Mouse (Mus musculus) heart, embryonic 11.5 days (tissue): ENCODE results near the gene Sptan1. TPM values are rescaled to one million over a fixed set of nuclear protein-coding genes. Genes with fewer than 3 reads are reported as not detected.

Experiments
- ATAC-seq: fragments of 200-750 bp; cut with Nextera tagmentation; replicated peaks from 2 replicates; pipeline ENCODE4 v1.8.0; 2017; ENCODE audit warnings: moderate library complexity; ENCODE audit not compliant: insufficient number of reproducible peaks, low FRiP score, low TSS enrichment
- H3K27ac ChIP-seq: fragments of 300-500 bp; sonication (generic); 2 replicates; pipeline ENCODE4 v1.5.1; 2014; ENCODE audit warnings: mild to moderate bottlenecking, low read depth, low read length
- H3K27me3 ChIP-seq: fragments of 300-500 bp; sonication (generic); 2 replicates; pipeline ENCODE4 v1.6.1; 2014; ENCODE audit warnings: mild to moderate bottlenecking, low read length, mixed read lengths; ENCODE audit not compliant: control insufficient read depth, insufficient read depth
- H3K36me3 ChIP-seq: fragments of 300-500 bp; sonication (generic); 2 replicates; pipeline ENCODE4 v1.6.1; 2014; ENCODE audit warnings: mild to moderate bottlenecking, low read length, moderate library complexity, mixed read lengths; ENCODE audit not compliant: control insufficient read depth, insufficient read depth
- H3K4me1 ChIP-seq: fragments of 300-500 bp; sonication (generic); 2 replicates; pipeline ENCODE4 v1.6.1; 2014; ENCODE audit warnings: low read length; ENCODE audit not compliant: control insufficient read depth, insufficient read depth
- H3K4me2 ChIP-seq: fragments of 300-500 bp; sonication (generic); 2 replicates; pipeline ENCODE4 v1.6.1; 2014; ENCODE audit warnings: mild to moderate bottlenecking, moderate library complexity
- H3K4me3 ChIP-seq: fragments of 300-500 bp; sonication (generic); 2 replicates; pipeline ENCODE4 v1.5.1; 2014; ENCODE audit warnings: low read depth, low read length
- H3K9ac ChIP-seq: fragments of 300-500 bp; sonication (generic); 2 replicates; pipeline ENCODE4 v1.6.1; 2014; ENCODE audit warnings: mild to moderate bottlenecking, low read depth, low read length, moderate library complexity
- H3K9me3 ChIP-seq: fragments of 300-500 bp; sonication (generic); replicated peaks from 2 replicates; pipeline ENCODE4 v1.6.1; 2016; ENCODE audit warnings: low read length; ENCODE audit not compliant: control insufficient read depth
- WGBS: fragments of 180-500 bp; shearing (Covaris S2); extraction: QIAGEN DNeasy Blood & Tissue Kit; methylation state at CpG from one replicate; pipeline ENCODE4 v1.1.7; 2014; ENCODE audit not compliant: insufficient replicate concordance; 5-methylcytosine and 5-hydroxymethylcytosine counted together
- polyA plus RNA-seq: library from polyadenylated mRNA; unstranded; fragments of >200 nt; fragmentation: Nextera tagmentation; extraction: Ambion mirVana; gene quantifications from 2 replicates; pipeline ENCODE4 v1.2.1, GENCODE M21; 2014

The Sptan1 gene
- polyA plus RNA-seq, 1 experiment from 2014 or later: 154 TPM

GRCm38 (mm10) chr2:30066046-30066901, 100.9 kb downstream of the Sptan1 start:
- Histone ChIP-seq H3K27ac (peak overlapping the region; percentile 100), H3K4me2 (peak overlapping the region; percentile 87), H3K27me3 (no peaks in the 10 kb centered on the region), H3K36me3 (peaks cover 8% of the 10 kb centered on the region), H3K9ac (peak overlapping the region; percentile 94), H3K4me3 (peak overlapping the region; percentile 95), H3K9me3 (no peaks in the 10 kb centered on the region), H3K4me1 (peaks cover 25% of the 10 kb centered on the region)
- peak; percentile 93 for ATAC-seq
- WGBS: 0% methylated on average over 49 of the region's 101 CpGs

GRCm38 (mm10) chr2:30067031-30067888, 101.9 kb downstream of the Sptan1 start:
- Histone ChIP-seq H3K9ac (peak overlapping the region; percentile 94), H3K4me1 (peaks cover 25% of the 10 kb centered on the region), H3K4me3 (peak overlapping the region; percentile 95)

GRCm38 (mm10) chr2:30067962-30068361, 102.6 kb downstream of the Sptan1 start:
- Histone ChIP-seq H3K36me3 (peaks cover 13% of the 10 kb centered on the region), H3K9ac (peak overlapping the region; percentile 94), H3K27me3 (no peaks in the 10 kb centered on the region), H3K4me1 (peaks cover 25% of the 10 kb centered on the region), H3K27ac (no peak overlapping the region), H3K9me3 (no peaks in the 10 kb centered on the region), H3K4me3 (peak overlapping the region; percentile 95), H3K4me2 (peak overlapping the region; percentile 87)
- ATAC-seq: no peak
- WGBS: 47% methylated on average over 7 of the region's 7 CpGs

More at GRCm38 (mm10) chr2:30067031-30067888, 101.9 kb downstream of the Sptan1 start:
- peak overlapping the region; percentile 100 for H3K27ac ChIP-seq
- peaks cover 8% of the 10 kb centered on the region for H3K36me3 ChIP-seq
- H3K9me3 ChIP-seq: no peaks in the 10 kb centered on the region
- ATAC-seq: peak; percentile 28; the same call in 1 of the 2 replicates
- WGBS: under 1% methylated on average over 43 of the region's 69 CpGs
- H3K27me3 ChIP-seq: no peaks in the 10 kb centered on the region
- H3K4me2 ChIP-seq: peak overlapping the region; percentile 87

GRCm38 (mm10) chr2:30072875-30073274, 107.5 kb downstream of the Sptan1 start:
- peaks cover 15% of the 10 kb centered on the region for H3K36me3 ChIP-seq
- H3K9ac ChIP-seq: no peak overlapping the region
- peaks cover 6% of the 10 kb centered on the region; the same call in 1 of the 2 replicates for H3K4me1 ChIP-seq
- H3K4me3 ChIP-seq: no peak overlapping the region
- ATAC-seq: no peak
- H3K27me3 ChIP-seq: no peaks in the 10 kb centered on the region
- H3K9me3 ChIP-seq: no peaks in the 10 kb centered on the region
- WGBS: 71% methylated on average over 7 of the region's 7 CpGs
- H3K4me2 ChIP-seq: no peak overlapping the region
- no peak overlapping the region for H3K27ac ChIP-seq

- Histone ChIP-seq H3K4me2 (no peak overlapping the region), H3K4me1 (peaks cover 4% of the 10 kb centered on the region), H3K27ac (no peak overlapping the region), H3K27me3 (no peaks in the 10 kb centered on the region), H3K36me3 (peaks cover 12% of the 10 kb centered on the region), H3K9ac (no peak overlapping the region), H3K9me3 (no peaks in the 10 kb centered on the region), H3K4me3 (no peak overlapping the region)
- 73% methylated on average over 3 of the region's 3 CpGs for WGBS
- no peak for ATAC-seq
Measured at GRCm38 (mm10) chr2:30073285-30073684, 107.9 kb downstream of the Sptan1 start.

- ATAC-seq: no peak
Measured at GRCm38 (mm10) chr2:30075625-30076024, 110.3 kb downstream of the Sptan1 start.

GRCm38 (mm10) chr2:30076439-30076838, 111.1 kb downstream of the Sptan1 start:
- Histone ChIP-seq H3K27me3 (no peaks in the 10 kb centered on the region), H3K27ac (no peak overlapping the region), H3K9ac (no peak overlapping the region), H3K9me3 (no peaks in the 10 kb centered on the region), H3K4me2 (no peak overlapping the region), H3K36me3 (peaks cover 7% of the 10 kb centered on the region), H3K4me3 (no peak overlapping the region), H3K4me1 (peaks cover 13% of the 10 kb centered on the region)
- 92% methylated on average over 9 of the region's 9 CpGs for WGBS
- ATAC-seq: no peak

More at GRCm38 (mm10) chr2:30075625-30076024, 110.3 kb downstream of the Sptan1 start:
- H3K4me1 ChIP-seq: peaks cover 13% of the 10 kb centered on the region
- no peak overlapping the region for H3K4me3 ChIP-seq
- H3K27ac ChIP-seq: no peak overlapping the region
- WGBS: 74% methylated on average over 3 of the region's 3 CpGs
- no peak overlapping the region for H3K9ac ChIP-seq
- H3K27me3 ChIP-seq: no peaks in the 10 kb centered on the region
- H3K36me3 ChIP-seq: peaks cover 7% of the 10 kb centered on the region
- H3K9me3 ChIP-seq: no peaks in the 10 kb centered on the region
- no peak overlapping the region for H3K4me2 ChIP-seq

- Histone ChIP-seq H3K4me3 (no peak overlapping the region; the same call in 1 of the 2 replicates), H3K27me3 (no peaks in the 10 kb centered on the region), H3K9ac (peak overlapping the region; percentile 81; the same call in 1 of the 2 replicates), H3K27ac (peak overlapping the region; percentile 86; the same call in 1 of the 2 replicates), H3K4me1 (peaks cover 13% of the 10 kb centered on the region), H3K36me3 (peaks cover 7% of the 10 kb centered on the region), H3K4me2 (peak overlapping the region; percentile 96), H3K9me3 (no peaks in the 10 kb centered on the region)
- 61% methylated on average over 6 of the region's 6 CpGs for WGBS
- ATAC-seq: no peak
Measured at GRCm38 (mm10) chr2:30076959-30077358, 111.6 kb downstream of the Sptan1 start.
